Mouse (Mus musculus) spleen, adult 2 months (tissue): ENCODE measurements at regions not wholly inside any gene's neighbourhood (a gene's known extent, or its start where the extent isn't known, plus 50 kb on each side); places are given as distances from the start of the nearest gene placed in this dataset.

Source experiments
- DNase-seq, 2 experiments: peaks; one replicate each; pipeline versions ENCODE4 v3.0.0 to v3.0.0-alpha.2; 2012 to 2021; ENCODE audit warnings: low spot score in 2 of 2, low read depth in 1 of 2
- H3K27ac ChIP-seq: fragments of 200-500 bp; 2 replicates; pipeline ENCODE4 v1.5.1; 2012; ENCODE audit warnings: low read length, inconsistent platforms; ENCODE audit not compliant: insufficient read depth
- H3K27me3 ChIP-seq: fragments of 200-500 bp; 2 replicates; pipeline ENCODE4 v1.6.1; 2012; ENCODE audit warnings: mild to moderate bottlenecking, moderate library complexity, low read length, inconsistent platforms; ENCODE audit not compliant: control insufficient read depth, insufficient read depth
- H3K36me3 ChIP-seq: fragments of 200-500 bp; 2 replicates; pipeline ENCODE4 v1.6.1; 2012; ENCODE audit warnings: mild to moderate bottlenecking, low read length, inconsistent platforms; ENCODE audit not compliant: control insufficient read depth, insufficient read depth
- H3K4me1 ChIP-seq: fragments of 200-500 bp; 2 replicates; pipeline ENCODE4 v1.6.1; 2011; ENCODE audit warnings: inconsistent platforms; ENCODE audit not compliant: control insufficient read depth, insufficient read depth, insufficient read length
- H3K4me3 ChIP-seq: fragments of 200-500 bp; 2 replicates; pipeline ENCODE4 v1.5.1; 2011; ENCODE audit warnings: mild to moderate bottlenecking, inconsistent platforms; ENCODE audit not compliant: insufficient read depth, insufficient read length; ENCODE audit errors: extremely low read depth
- CTCF ChIP-seq: fragments of 200-500 bp; IDR thresholded peaks from 2 replicates; pipeline ENCODE4 v1.5.1; 2011; ENCODE audit warnings: mild to moderate bottlenecking, inconsistent platforms; ENCODE audit not compliant: insufficient read depth, insufficient read length, insufficient replicate concordance; ENCODE audit errors: extremely low read depth
- POLR2A ChIP-seq: fragments of 200-500 bp; IDR thresholded peaks from 2 replicates; pipeline ENCODE4 v1.6.1; 2011; ENCODE audit warnings: low read depth, low read length, inconsistent platforms
- WGBS: fragments of 180-500 bp; shearing (Covaris S2); methylation state at CpG from one replicate; pipeline ENCODE4 v1.1.7; 2018; 5-methylcytosine and 5-hydroxymethylcytosine counted together

- TF ChIP-seq POLR2A (no peak), CTCF (no peak)
- no peaks in the 10 kb centered on the region for H3K27me3 ChIP-seq
- no peak overlapping the region for H3K27ac ChIP-seq
- no peak for DNase-seq
- H3K36me3 ChIP-seq, result no peaks in the 10 kb centered on the region
- H3K4me3 ChIP-seq, result no peak overlapping the region
- 88% methylated on average over 15 of the region's 15 CpGs for WGBS
- H3K4me1 ChIP-seq, result no peaks in the 10 kb centered on the region
Measured at GRCm38 (mm10) chr4:106025966-106026637, 236.4 kb downstream of the Gm12728 start.

- no peak for TF ChIP-seq POLR2A
- TF ChIP-seq CTCF, result no peak
- no peak for DNase-seq
- H3K4me3 ChIP-seq, result no peak overlapping the region
- WGBS, result 75% methylated on average over 7 of the region's 7 CpGs
- H3K27me3 ChIP-seq, result no peaks in the 10 kb centered on the region
- no peak overlapping the region for H3K27ac ChIP-seq
- no peaks in the 10 kb centered on the region for H3K36me3 ChIP-seq
- H3K4me1 ChIP-seq, result no peaks in the 10 kb centered on the region
Measured at GRCm38 (mm10) chr4:106040376-106040775, 250.7 kb downstream of the Gm12728 start.

- no peak for DNase-seq
- 10% methylated on average over 3 of the region's 3 CpGs for WGBS
Measured at GRCm38 (mm10) chr4:106042456-106042855, 252.8 kb downstream of the Gm12728 start.

GRCm38 (mm10) chr4:106043661-106044060 is 254.0 kb downstream of the Gm12728 start:
- no peaks in the 10 kb centered on the region for H3K4me1 ChIP-seq
- H3K36me3 ChIP-seq, result no peaks in the 10 kb centered on the region
- no peak for DNase-seq
- H3K27me3 ChIP-seq, result no peaks in the 10 kb centered on the region
- no peak for TF ChIP-seq POLR2A
- no peak for TF ChIP-seq CTCF
- 86% methylated on average over 9 of the region's 9 CpGs for WGBS
- H3K27ac ChIP-seq, result no peak overlapping the region
- H3K4me3 ChIP-seq, result no peak overlapping the region

More at GRCm38 (mm10) chr4:106042456-106042855, 252.8 kb downstream of the Gm12728 start:
- Histone ChIP-seq H3K27ac (no peak overlapping the region), H3K4me3 (no peak overlapping the region), H3K4me1 (no peaks in the 10 kb centered on the region), H3K27me3 (no peaks in the 10 kb centered on the region), H3K36me3 (no peaks in the 10 kb centered on the region)
- TF ChIP-seq CTCF (no peak), POLR2A (no peak)

GRCm38 (mm10) chr4:106048053-106048452 is 258.4 kb downstream of the Gm12728 start:
- 83% methylated on average over 8 of the region's 8 CpGs for WGBS
- Histone ChIP-seq H3K27ac (no peak overlapping the region), H3K4me1 (no peaks in the 10 kb centered on the region), H3K4me3 (no peak overlapping the region), H3K36me3 (no peaks in the 10 kb centered on the region), H3K27me3 (no peaks in the 10 kb centered on the region)
- no peak for DNase-seq
- TF ChIP-seq CTCF, result no peak
- no peak for TF ChIP-seq POLR2A

- 66% methylated on average over 8 of the region's 8 CpGs for WGBS
- no peaks in the 10 kb centered on the region for H3K36me3 ChIP-seq
- DNase-seq, result no peak
- H3K4me1 ChIP-seq, result no peaks in the 10 kb centered on the region
- TF ChIP-seq CTCF, result no peak
- TF ChIP-seq POLR2A, result no peak
- H3K27ac ChIP-seq, result no peak overlapping the region
- no peak overlapping the region for H3K4me3 ChIP-seq
- no peaks in the 10 kb centered on the region for H3K27me3 ChIP-seq
Measured at GRCm38 (mm10) chr4:106048797-106049196, 259.1 kb downstream of the Gm12728 start.

- DNase-seq, result no peak
- 89% methylated on average over 3 of the region's 3 CpGs for WGBS
- no peaks in the 10 kb centered on the region for H3K36me3 ChIP-seq
- H3K4me3 ChIP-seq, result no peak overlapping the region
- TF ChIP-seq POLR2A (no peak), CTCF (no peak)
- H3K27me3 ChIP-seq, result no peaks in the 10 kb centered on the region
- no peak overlapping the region for H3K27ac ChIP-seq
- H3K4me1 ChIP-seq, result no peaks in the 10 kb centered on the region
Measured at GRCm38 (mm10) chr4:106049880-106050279, 260.2 kb downstream of the Gm12728 start.
